Comparison of ENCODE assay signal across 8 mouse cellular contexts in genomic region chr4:156203001-156203412, GRCm38 (mm10). TPM values are rescaled to one million over a fixed set of nuclear protein-coding genes. Genes with fewer than 3 reads are reported as not detected.
DNase-seq lines count a peak whose midpoint lies in the region; ATAC-seq and TF ChIP-seq lines count a peak whose summit lies in the region.

TSS of gene AW011738 (plus strand) at chr4:156203304.

- H3K36me3 ChIP-seq in CH12.LX (replicated peaks in 1 of 2; ENCODE audit: control insufficient read depth in 1 of 2, insufficient read depth in 1 of 2, low read length in 1 of 2) = no peaks in the 10 kb centered on the region
- H3K36me3 ChIP-seq in embryonic facial prominence, embryonic 13.5 days = no peaks in the 10 kb centered on the region
- no peaks in the 10 kb centered on the region for H3K36me3 ChIP-seq in heart, embryonic 10.5 days
- H3K36me3 ChIP-seq in liver, embryonic 16.5 days (ENCODE audit: control insufficient read depth, insufficient read depth) = no peaks in the 10 kb centered on the region
- H3K36me3 ChIP-seq in thymus, adult 2 months (ENCODE audit: control insufficient read depth, insufficient read depth, low read length) = no peaks in the 10 kb centered on the region

- ATAC-seq in embryonic facial prominence, embryonic 13.5 days (ENCODE audit: insufficient number of reproducible peaks, insufficient read depth, low FRiP score, low TSS enrichment, low read depth) = 0 out of 2 replicates have a peak, but pooled peaks have one; percentile 38
- ATAC-seq in liver, embryonic 16.5 days (ENCODE audit: low read depth) = peak; percentile 76

- TF ChIP-seq RAD21 in CH12.LX (IDR thresholded peaks at IDR 0.05; ENCODE audit: low read depth, low read length) = no peak

- peaks cover 12 to 38% of the 10 kb centered on the region in 2 experiments for H3K4me1 ChIP-seq in CH12.LX (ENCODE audit: control insufficient read depth in 1 of 2, insufficient read depth in 2 of 2)
- H3K4me1 ChIP-seq in embryonic facial prominence, embryonic 13.5 days = peaks cover 20% of the 10 kb centered on the region
- peaks cover 22% of the 10 kb centered on the region for H3K4me1 ChIP-seq in heart, embryonic 10.5 days
- peaks cover 34% of the 10 kb centered on the region for H3K4me1 ChIP-seq in liver, embryonic 16.5 days (ENCODE audit: control insufficient read depth, low read depth, low read length)
- peaks cover 27% of the 10 kb centered on the region for H3K4me1 ChIP-seq in thymus, adult 2 months (replicated peaks; ENCODE audit: control insufficient read depth, insufficient read depth, low read length)

- H3K27ac ChIP-seq in CH12.LX (ENCODE audit: insufficient read depth, low read depth) = no peak within 1 kb of the TSS
- H3K27ac ChIP-seq in embryonic facial prominence, embryonic 13.5 days = no peak within 1 kb of the TSS
- peak within 1 kb of the TSS; percentile 89 for H3K27ac ChIP-seq in heart, embryonic 10.5 days
- peak within 1 kb of the TSS; percentile 82 for H3K27ac ChIP-seq in liver, embryonic 16.5 days (ENCODE audit: low read length)
- peak within 1 kb of the TSS; percentile 53 for H3K27ac ChIP-seq in thymus, adult 2 months (ENCODE audit: control insufficient read depth, insufficient read depth, low read length)

- in situ Hi-C loops in CH12.LX (cut with MboI; ENCODE audit: low pct_ligation_motif_present, low pct_unique_long_range_greater_than_20kb, low sequenced_read_pairs) = no loop called here

- H3K9ac ChIP-seq in CH12.LX (ENCODE audit: insufficient read depth, low read depth) = peak within 1 kb of the TSS; percentile 41
- peak within 1 kb of the TSS; percentile 75 for H3K9ac ChIP-seq in embryonic facial prominence, embryonic 13.5 days
- H3K9ac ChIP-seq in liver, embryonic 16.5 days (ENCODE audit: low read depth, low read length) = peak within 1 kb of the TSS; percentile 66

- dilution Hi-C loops in CH12.LX (cut with MboI; ENCODE audit: extremely low pct_ligation_motif_present, extremely low pct_unique_long_range_greater_than_20kb, low sequenced_read_pairs) = no loop called here

- no peaks in the 10 kb centered on the region for H3K79me2 ChIP-seq in CH12.LX (replicated peaks; ENCODE audit: control insufficient read depth, extremely low read depth, insufficient read depth, poor library complexity, severe bottlenecking)

- TF ChIP-seq POLR2A in CH12.LX (IDR thresholded peaks at IDR 0.05; ENCODE audit: low read depth, low read length) = peak; percentile 62
- 0 out of 2 replicates have a peak, but pooled peaks have one; percentile 57 for TF ChIP-seq POLR2A in thymus, adult 2 months (IDR thresholded peaks at IDR 0.05; ENCODE audit: control insufficient read depth, extremely low read depth, insufficient read depth, low read length, poor library complexity)

- no peak for TF ChIP-seq CTCF in CH12.LX (conservative IDR thresholded peaks at IDR 0.05 in 1 of 2, IDR thresholded peaks at IDR 0.05 in 1 of 2; ENCODE audit: low read depth in 2 of 2, low read length in 2 of 2)
- no peak for TF ChIP-seq CTCF in thymus, adult 2 months (IDR thresholded peaks at IDR 0.05; ENCODE audit: borderline replicate concordance, control insufficient read depth, extremely low read depth, insufficient read depth, low read length, poor library complexity)

- no peak for TF ChIP-seq EP300 in CH12.LX (IDR thresholded peaks at IDR 0.05; ENCODE audit: low read length)

- H3K4me3 ChIP-seq in CH12.LX (replicated peaks in 1 of 3; ENCODE audit: low read depth in 2 of 3, low read length in 2 of 3, poor library complexity in 1 of 3) = peak within 1 kb of the TSS; percentile 36 to 65 (median 56)
- peak within 1 kb of the TSS; percentile 57 for H3K4me3 ChIP-seq in embryonic facial prominence, embryonic 13.5 days
- peak within 1 kb of the TSS; percentile 76 for H3K4me3 ChIP-seq in heart, embryonic 10.5 days
- peak within 1 kb of the TSS; percentile 66 for H3K4me3 ChIP-seq in liver, embryonic 16.5 days (ENCODE audit: low read depth, low read length)
- peak within 1 kb of the TSS; percentile 60 for H3K4me3 ChIP-seq in thymus, adult 2 months (ENCODE audit: control insufficient read depth, insufficient read depth, low read length)

- WGBS in embryonic facial prominence, embryonic 13.5 days = under 1% methylated on average over 32 of the region's 39 CpGs
- WGBS in heart, embryonic 10.5 days = under 1% methylated on average over 33 of the region's 39 CpGs
- WGBS in liver, embryonic 16.5 days (ENCODE audit: insufficient replicate concordance) = 1% methylated on average over 28 of the region's 39 CpGs
- WGBS in thymus, adult 2 months = under 1% methylated on average over 39 of the region's 39 CpGs

- no peaks in the 10 kb centered on the region for H3K9me3 ChIP-seq in CH12.LX (replicated peaks; ENCODE audit: low read length)
- H3K9me3 ChIP-seq in embryonic facial prominence, embryonic 13.5 days = no peaks in the 10 kb centered on the region
- no peaks in the 10 kb centered on the region for H3K9me3 ChIP-seq in heart, embryonic 10.5 days
- H3K9me3 ChIP-seq in liver, embryonic 16.5 days (replicated peaks; ENCODE audit: control insufficient read depth, low read length) = no peaks in the 10 kb centered on the region

- H3K4me2 ChIP-seq in CH12.LX (ENCODE audit: insufficient read depth, low read depth, poor library complexity, severe bottlenecking) = peak within 1 kb of the TSS; percentile 87
- peak within 1 kb of the TSS; percentile 98 for H3K4me2 ChIP-seq in embryonic facial prominence, embryonic 13.5 days
- H3K4me2 ChIP-seq in liver, embryonic 16.5 days (ENCODE audit: low read depth, low read length) = peak within 1 kb of the TSS; percentile 92

- H3K27me3 ChIP-seq in CH12.LX (replicated peaks) = peaks cover 33% of the 10 kb centered on the region
- peaks cover 39% of the 10 kb centered on the region for H3K27me3 ChIP-seq in embryonic facial prominence, embryonic 13.5 days
- H3K27me3 ChIP-seq in heart, embryonic 10.5 days (ENCODE audit: insufficient read depth, poor library complexity, severe bottlenecking) = peaks cover 20% of the 10 kb centered on the region
- peaks cover 40% of the 10 kb centered on the region for H3K27me3 ChIP-seq in liver, embryonic 16.5 days (ENCODE audit: control insufficient read depth, insufficient read depth, low read depth, low read length)
- no peaks in the 10 kb centered on the region for H3K27me3 ChIP-seq in thymus, adult 2 months (ENCODE audit: control insufficient read depth, insufficient read depth, low read length)

- DNase-seq in CH12.LX (ENCODE audit: extremely low read depth) = no peak
- peak; percentile 84 to 89 for DNase-seq in adrenal gland, postnatal 36 days
- DNase-seq in heart, embryonic 10.5 days (ENCODE audit: low spot score) = peak; percentile 93
- DNase-seq in kidney, adult 8-10 months = peak; percentile 58 to 59
- peak; percentile 78 for DNase-seq in neural tube, embryonic 10.5 days (ENCODE audit: extremely low spot score, low spot score)
- peak; percentile 75 for DNase-seq in thymus, adult 2 months

TF ChIP-seq in CH12.LX, 34 proteins besides CTCF, POLR2A, EP300 and RAD21:
- TF ChIP-seq ZMIZ1 (IDR thresholded peaks at IDR 0.05; ENCODE audit: low read depth, low read length) (0 out of 2 replicates have a peak, but pooled peaks have one; percentile 22), NRF1 (IDR thresholded peaks at IDR 0.05; ENCODE audit: low read depth, low read length) (0 out of 2 replicates have a peak, but pooled peaks have one; percentile 6), NELFE (IDR thresholded peaks at IDR 0.05; ENCODE audit: low read depth, low read length) (peak; percentile 54; the same call in 1 of the 2 replicates), CHD2 (IDR thresholded peaks at IDR 0.05; ENCODE audit: low read length) (no peak), MAFK (IDR thresholded peaks at IDR 0.05; ENCODE audit: insufficient replicate concordance, low read length) (no peak), SIN3A (IDR thresholded peaks at IDR 0.05; ENCODE audit: low read length) (0 out of 2 replicates have a peak, but pooled peaks have one; percentile 27), GABPA (IDR thresholded peaks at IDR 0.05; ENCODE audit: insufficient replicate concordance, low read depth, low read length) (no peak), USF1 (IDR thresholded peaks at IDR 0.05; ENCODE audit: low read depth, low read length) (no peak), ZNF384 (IDR thresholded peaks at IDR 0.05; ENCODE audit: low read depth, low read length) (no peak), KAT2A (IDR thresholded peaks at IDR 0.05; ENCODE audit: insufficient replicate concordance, low read length) (no peak), ELF1 (IDR thresholded peaks at IDR 0.05; ENCODE audit: low read depth, low read length) (no peak), CHD1 (IDR thresholded peaks at IDR 0.05; ENCODE audit: low read depth, low read length) (no peak), ZKSCAN1 (IDR thresholded peaks at IDR 0.05; ENCODE audit: borderline replicate concordance, low read depth, low read length) (no peak), PAX5 (IDR thresholded peaks at IDR 0.05; ENCODE audit: low read length) (no peak), MAZ (IDR thresholded peaks at IDR 0.05; ENCODE audit: low read depth, low read length) (no peak), ZC3H11A (IDR thresholded peaks at IDR 0.05; ENCODE audit: low read depth, low read length) (no peak), UBTF (IDR thresholded peaks at IDR 0.05; ENCODE audit: low read depth, low read length) (0 out of 2 replicates have a peak, but pooled peaks have one; percentile 18), IRF4 (IDR thresholded peaks at IDR 0.05; ENCODE audit: low read depth, low read length) (no peak), HCFC1 (IDR thresholded peaks at IDR 0.05; ENCODE audit: low read depth, low read length) (peak; percentile 29; the same call in 1 of the 2 replicates), MXI1 (IDR thresholded peaks at IDR 0.05; ENCODE audit: low read depth, low read length) (peak; percentile 30; the same call in 1 of the 2 replicates), MAX (IDR thresholded peaks at IDR 0.05; ENCODE audit: low read length) (0 out of 2 replicates have a peak, but pooled peaks have one; percentile 17), RCOR1 (conservative IDR thresholded peaks at IDR 0.05; ENCODE audit: low read depth, low read length) (no peak)

RNA-seq across cellular contexts. Expression of gene AW011738, which starts in this region (rescaled TPM):
- total RNA-seq in CH12.LX (2012; rRNA removed) (0.80 and 1.6 TPM in 2 replicates), CH12.LX (2014; rRNA removed) (0.15 TPM in 1 of 2 replicates, not detected in the other)
- polyA plus RNA-seq in CH12.LX (2012; ENCODE audit: insufficient read length, low read depth) = 0.14 and 0.20 TPM in 2 replicates
- 1 to 10 TPM; 3.5 to 6.0 TPM for total RNA-seq in adrenal gland, postnatal 36 days (2021)
- 2.3 and 2.9 TPM in 2 replicates for polyA plus RNA-seq in embryonic facial prominence, embryonic 13.5 days (2015; fragmentation: Nextera tagmentation; extraction: Ambion mirVana)
- polyA plus RNA-seq in heart, embryonic 10.5 days (2016; fragmentation: Nextera tagmentation; extraction: Ambion mirVana) = 1.3 and 2.0 TPM in 2 replicates
- polyA plus RNA-seq in liver, embryonic 16.5 days (2015; fragmentation: Nextera tagmentation; extraction: Ambion mirVana) = 1.0 and 1.2 TPM in 2 replicates
- 10.0 and 10.8 TPM in 2 replicates for polyA plus RNA-seq in thymus, adult 2 months (2012; rRNA removed)

Comparison
In these comparisons a context has a peak if more than half of its experiments do, and no peak if none do; other contexts are left out.
1. H3K27ac ChIP-seq: peak in heart, embryonic 10.5 days (single experiment), liver, embryonic 16.5 days (single experiment) and thymus, adult 2 months (single experiment); none in CH12.LX (single experiment) and embryonic facial prominence, embryonic 13.5 days (single experiment).
2. Peak in every context shown above with its lines, with median percentiles within 50 percentile points of each other: H3K4me2 ChIP-seq, H3K4me3 ChIP-seq and H3K9ac ChIP-seq.